Mouse (Mus musculus) midbrain, postnatal 0 days (tissue): Measurements from ENCODE around the gene Copa. TPM values are rescaled to one million over a fixed set of nuclear protein-coding genes. Genes with fewer than 3 reads are reported as not detected.
A peak's percentile ranks its signal among the peaks of the same experiment; 100 is the strongest.

Experiments used
- ATAC-seq: fragments of 200-750 bp; cut with Nextera tagmentation; 2 replicates; pipeline ENCODE4 v1.8.0; 2017; ENCODE audit warnings: moderate number of reproducible peaks, mild to moderate bottlenecking, moderate TSS enrichment, moderate library complexity; ENCODE audit not compliant: low FRiP score
- DNase-seq: peaks from one replicate; pipeline ENCODE4 v3.0.0-alpha.2; 2015; ENCODE audit warnings: low spot score
- H3K27ac ChIP-seq: fragments of 300-500 bp; sonication (generic); 2 replicates; pipeline ENCODE4 v1.5.1; 2014; ENCODE audit warnings: low read depth, mild to moderate bottlenecking, low read length, mixed read lengths
- H3K27me3 ChIP-seq: fragments of 300-500 bp; sonication (generic); 2 replicates; pipeline ENCODE4 v1.6.1; 2014; ENCODE audit warnings: low read length, control low read depth, mixed read lengths; ENCODE audit not compliant: insufficient read depth
- H3K36me3 ChIP-seq: fragments of 300-500 bp; sonication (generic); 2 replicates; pipeline ENCODE4 v1.6.1; 2014; ENCODE audit warnings: low read length, control low read depth, mixed read lengths; ENCODE audit not compliant: insufficient read depth
- H3K4me1 ChIP-seq: fragments of 300-500 bp; sonication (generic); 2 replicates; pipeline ENCODE4 v1.6.1; 2014; ENCODE audit warnings: mild to moderate bottlenecking, control low read depth, antibody characterized with exemption, low read length, mixed read lengths; ENCODE audit not compliant: insufficient read depth
- H3K4me2 ChIP-seq: fragments of 300-500 bp; sonication (generic); 2 replicates; pipeline ENCODE4 v1.6.1; 2014; ENCODE audit warnings: low read depth, mild to moderate bottlenecking, low read length, mixed read lengths; ENCODE audit not compliant: poor library complexity, severe bottlenecking
- H3K4me3 ChIP-seq: fragments of 300-500 bp; sonication (generic); 2 replicates; pipeline ENCODE4 v1.5.1; 2014; ENCODE audit warnings: low read depth, mild to moderate bottlenecking, low read length, moderate library complexity
- H3K9ac ChIP-seq: fragments of 300-500 bp; sonication (generic); replicated peaks from 2 replicates; pipeline ENCODE4 v1.6.1; 2014; ENCODE audit warnings: mild to moderate bottlenecking, low read length, moderate library complexity, mixed read lengths; ENCODE audit not compliant: poor library complexity, severe bottlenecking
- H3K9me3 ChIP-seq: fragments of 300-500 bp; sonication (generic); 2 replicates; pipeline ENCODE4 v1.6.1; 2016; ENCODE audit warnings: low read length, control low read depth
- CTCF ChIP-seq: IDR thresholded peaks from 2 replicates; pipeline ENCODE4 v1.5.1; 2016; ENCODE audit warnings: antibody characterized with exemption, mild to moderate bottlenecking
- WGBS: fragments of 180-500 bp; shearing (Covaris S2); extraction: QIAGEN DNeasy Blood & Tissue Kit; methylation state at CpG from one replicate; pipeline ENCODE4 v1.1.7; 2014; 5-methylcytosine and 5-hydroxymethylcytosine counted together
- polyA plus RNA-seq: library from polyadenylated mRNA; unstranded; fragments of >200 nt; fragmentation: Nextera tagmentation; extraction: Ambion mirVana; gene quantifications from 2 replicates; pipeline ENCODE4 v1.2.1, GENCODE M21; 2015
- total RNA-seq: library from RNA; depleted of rRNA; stranded (reverse); fragments of >200 nt; gene quantifications from 2 replicates; pipeline ENCODE4 v1.2.3, GENCODE M21; 2014

The Copa gene
- total and polyA plus RNA-seq, 2 experiments from 2014 or later: 155 to 207 TPM

DNA sequence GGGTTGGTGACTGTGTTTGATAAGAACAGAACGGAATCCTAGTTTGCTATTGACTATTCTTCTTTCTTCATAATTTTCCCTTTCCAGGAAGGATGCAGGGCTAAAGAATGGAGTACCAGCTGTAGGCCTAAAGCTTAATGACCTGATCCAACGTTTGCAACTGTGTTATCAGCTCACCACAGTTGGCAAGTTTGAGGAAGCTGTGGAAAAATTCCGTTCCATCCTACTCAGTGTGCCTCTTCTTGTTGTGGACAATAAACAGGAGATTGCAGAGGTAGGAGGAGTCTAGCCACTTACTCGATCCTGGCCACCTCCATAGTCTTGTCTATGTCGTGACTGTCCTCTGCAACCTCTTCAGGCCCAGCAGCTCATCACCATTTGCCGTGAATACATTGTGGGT, 36.8 kb downstream of the Copa start:
- H3K9me3 ChIP-seq: no peaks in the 10 kb centered on the region
- DNase-seq (no peak), ATAC-seq (no peak)
- H3K4me3 ChIP-seq: no peak overlapping the region
- 85% methylated on average over 6 of the region's 6 CpGs for WGBS
- H3K27me3 ChIP-seq: no peaks in the 10 kb centered on the region
- no peaks in the 10 kb centered on the region for H3K4me1 ChIP-seq
- no peak overlapping the region for H3K4me2 ChIP-seq
- H3K36me3 ChIP-seq: peaks cover 85% of the 10 kb centered on the region
- H3K27ac ChIP-seq: no peak overlapping the region
- no peak for TF ChIP-seq CTCF
- H3K9ac ChIP-seq: no peak overlapping the region

DNA sequence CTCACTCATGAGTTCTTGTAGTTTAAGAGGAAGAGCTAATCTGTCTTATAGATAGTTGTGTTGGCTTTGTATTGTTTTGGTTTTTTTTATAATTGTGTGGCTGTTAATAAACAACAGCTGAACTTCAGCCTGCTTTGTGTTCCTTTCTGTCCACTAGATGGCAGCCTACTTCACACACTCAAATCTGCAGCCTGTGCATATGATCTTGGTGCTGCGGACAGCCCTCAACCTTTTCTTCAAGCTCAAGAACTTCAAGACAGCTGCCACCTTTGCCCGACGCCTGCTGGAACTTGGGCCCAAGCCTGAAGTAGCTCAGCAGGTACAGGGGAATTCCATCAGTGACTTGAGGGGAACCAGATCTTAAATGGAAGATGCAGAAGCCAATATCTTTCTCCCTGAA, 37.4 kb downstream of the Copa start:
- Histone ChIP-seq H3K4me3 (no peak overlapping the region), H3K9ac (no peak overlapping the region), H3K27me3 (no peaks in the 10 kb centered on the region), H3K27ac (no peak overlapping the region), H3K4me2 (no peak overlapping the region), H3K9me3 (no peaks in the 10 kb centered on the region), H3K36me3 (peaks cover 79% of the 10 kb centered on the region), H3K4me1 (no peaks in the 10 kb centered on the region)
- ATAC-seq: peak; percentile 63
- peak; percentile 78 for DNase-seq
- WGBS: 41% methylated on average over 3 of the region's 3 CpGs
- TF ChIP-seq CTCF: peak; percentile 86

DNA sequence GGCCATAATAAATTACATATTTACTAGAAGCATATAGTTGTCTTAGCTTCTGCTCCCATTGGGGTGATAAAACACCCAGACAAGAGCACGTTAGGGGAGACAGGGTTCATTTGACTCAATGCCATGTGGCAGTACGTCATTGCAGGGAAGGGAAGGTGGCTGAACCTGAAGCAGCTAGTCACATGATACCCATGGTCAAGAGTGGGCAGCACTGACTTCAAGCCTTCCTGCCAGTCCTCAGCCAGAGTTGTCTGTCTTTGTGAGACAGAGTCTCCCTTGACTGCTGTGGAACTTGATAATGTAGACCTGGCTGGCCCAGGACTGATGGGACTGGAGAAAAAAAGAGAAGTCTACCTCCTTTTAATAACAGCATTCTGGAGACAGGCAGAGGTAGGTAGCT, 40.3 kb downstream of the Copa start:
- WGBS: 80% methylated on average over 2 of the region's 2 CpGs
- ATAC-seq (no peak), DNase-seq (no peak)
- Histone ChIP-seq H3K9ac (no peak overlapping the region), H3K27me3 (no peaks in the 10 kb centered on the region), H3K4me1 (0 out of 2 replicates have a peak, but pooled peaks cover 8% of the 10 kb centered on the region), H3K4me3 (no peak overlapping the region), H3K4me2 (no peak overlapping the region), H3K27ac (no peak overlapping the region), H3K9me3 (no peaks in the 10 kb centered on the region), H3K36me3 (peaks cover 50% of the 10 kb centered on the region)
- no peak for TF ChIP-seq CTCF

DNA sequence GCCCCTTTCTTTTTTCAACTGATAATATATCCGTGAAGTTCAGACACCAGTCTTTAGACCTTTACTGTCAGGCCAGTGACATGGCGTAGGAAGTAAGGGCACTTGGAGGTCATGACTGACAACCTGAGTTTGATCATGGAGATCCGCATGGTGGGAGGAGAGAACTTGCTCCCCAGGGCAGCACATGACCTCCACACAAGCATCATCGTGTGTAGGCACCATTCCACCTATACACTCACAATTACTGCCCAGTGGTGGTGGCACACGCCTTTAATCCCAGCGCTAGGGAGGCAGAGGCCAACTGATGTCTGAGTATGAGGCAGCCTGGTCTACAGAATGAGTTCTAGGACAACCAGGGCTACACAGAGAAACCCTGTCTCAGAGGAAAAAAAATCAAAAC, 42.2 kb downstream of the Copa start:
- no peaks in the 10 kb centered on the region for H3K27me3 ChIP-seq
- H3K4me2 ChIP-seq: no peak overlapping the region
- peaks cover 33% of the 10 kb centered on the region for H3K36me3 ChIP-seq
- TF ChIP-seq CTCF: no peak
- 83% methylated on average over 6 of the region's 6 CpGs for WGBS
- H3K9me3 ChIP-seq: no peaks in the 10 kb centered on the region
- no peak overlapping the region for H3K4me3 ChIP-seq
- DNase-seq (no peak), ATAC-seq (no peak)
- H3K9ac ChIP-seq: no peak overlapping the region
- no peak overlapping the region for H3K27ac ChIP-seq
- 0 out of 2 replicates have a peak, but pooled peaks cover 9% of the 10 kb centered on the region for H3K4me1 ChIP-seq

DNA sequence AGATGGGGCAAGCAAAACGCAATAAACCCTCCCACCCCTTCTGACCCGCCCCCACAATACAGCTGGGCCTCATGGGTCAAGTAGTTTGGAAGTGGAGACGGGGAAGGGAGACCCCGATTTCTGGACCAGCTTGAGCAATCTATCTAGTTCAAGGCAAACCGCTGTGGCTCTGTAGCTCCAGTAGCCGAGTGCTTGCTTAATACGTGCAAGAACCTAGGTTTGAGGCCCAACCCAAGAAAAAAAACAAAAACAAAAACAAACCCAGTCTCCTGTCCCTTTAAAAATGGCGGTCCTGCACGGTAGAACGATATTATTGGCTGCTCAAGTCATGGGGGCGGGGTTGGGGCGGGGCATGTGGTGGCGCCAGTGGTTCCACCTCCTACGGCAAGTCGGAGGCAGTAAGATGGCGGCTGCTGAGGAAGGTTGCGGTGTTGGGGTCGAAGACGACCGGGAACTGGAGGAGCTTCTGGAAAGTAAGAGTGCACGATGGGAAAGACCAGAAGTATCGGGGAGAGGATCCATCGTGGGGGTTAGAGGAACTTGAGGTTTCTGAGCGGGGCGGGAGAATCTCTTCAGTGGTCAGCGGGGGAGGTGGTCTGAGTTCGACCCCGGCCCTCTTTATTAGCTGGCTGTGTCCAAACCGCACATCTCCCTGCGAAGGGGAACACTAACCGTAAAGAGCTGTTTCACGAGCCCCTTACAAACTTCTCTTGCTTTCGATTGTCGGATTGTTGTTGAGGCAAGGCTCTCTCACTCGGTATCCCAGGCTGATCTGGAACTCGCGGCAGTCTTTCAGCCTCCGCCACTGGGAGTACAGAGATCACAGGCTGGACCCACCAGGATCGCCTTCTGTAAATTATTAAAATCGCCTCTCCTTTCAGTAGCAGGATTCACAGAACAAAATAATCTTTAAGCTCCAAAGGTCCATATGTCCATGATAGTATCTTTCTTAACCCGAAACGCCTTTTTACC, 44.3 kb downstream of the Copa start, which contains the start of gene Pex19:
Gene Pex19 (plus strand): TSS at position 380 of the 972 bp plus-strand sequence.
- Histone ChIP-seq H3K4me1 (0 out of 2 replicates have a peak, but pooled peaks cover 9% of the 10 kb centered on the region), H3K9ac (peak within 1 kb of the TSS; percentile 64), H3K4me3 (peak within 1 kb of the TSS; percentile 66), H3K9me3 (no peaks in the 10 kb centered on the region), H3K27me3 (no peaks in the 10 kb centered on the region), H3K36me3 (peaks cover 29% of the 10 kb centered on the region), H3K27ac (no peak within 1 kb of the TSS), H3K4me2 (peak within 1 kb of the TSS; percentile 73)
- ATAC-seq (peak; percentile 96), DNase-seq (peak; percentile 94)
- TF ChIP-seq CTCF: no peak
- 1% methylated on average over 42 of the region's 42 CpGs for WGBS

DNA sequence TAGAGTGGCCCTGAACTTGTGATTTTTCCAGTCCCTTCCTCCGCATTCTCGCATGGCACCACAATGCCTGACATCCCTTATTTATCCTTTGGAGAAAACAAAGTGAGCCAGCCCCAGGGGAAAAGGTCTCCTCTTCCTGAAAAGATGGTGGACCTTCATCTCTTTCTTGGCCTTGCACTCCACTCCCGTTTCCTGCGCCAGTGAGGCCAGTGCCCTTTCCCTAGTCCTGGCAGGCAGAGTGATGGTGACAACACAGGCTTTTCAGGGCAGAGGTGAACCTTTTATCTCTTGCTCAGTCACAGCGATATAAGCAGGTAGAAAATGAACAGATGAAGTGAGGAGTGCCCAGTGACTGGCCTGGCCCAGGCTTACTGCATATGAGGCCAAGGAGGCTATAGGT, 45.2 kb downstream of the Copa start:
- 53% methylated on average over 5 of the region's 5 CpGs for WGBS
- peak overlapping the region; percentile 64; the same call in 1 of the 2 replicates for H3K9ac ChIP-seq
- H3K4me1 ChIP-seq: 0 out of 2 replicates have a peak, but pooled peaks cover 9% of the 10 kb centered on the region
- peak overlapping the region; percentile 66 for H3K4me3 ChIP-seq
- H3K36me3 ChIP-seq: peaks cover 30% of the 10 kb centered on the region
- peak overlapping the region; percentile 53 for H3K4me2 ChIP-seq
- TF ChIP-seq CTCF: no peak
- DNase-seq (no peak), ATAC-seq (no peak)
- H3K27me3 ChIP-seq: no peaks in the 10 kb centered on the region
- H3K27ac ChIP-seq: no peak overlapping the region
- no peaks in the 10 kb centered on the region for H3K9me3 ChIP-seq
